Mouse (Mus musculus) CH12.LX (cell line): ENCODE measurements around the gene Ap5b1.
A peak's percentile ranks its signal among the peaks of the same experiment; 100 is the strongest.

ENCODE experiments used
- CTCF ChIP-seq, 2 experiments: IDR thresholded peaks in 1 of 2; conservative IDR thresholded peaks in 1 of 2; 2 replicates each; pipeline ENCODE4 v1.5.1; 2011 to 2012; ENCODE audit warnings: low read depth in 2 of 2, low read length in 2 of 2, improper control_type of control experiment in 1 of 2, inconsistent platforms in 1 of 2, mild to moderate bottlenecking in 1 of 2, moderate library complexity in 1 of 2
- ETS1 ChIP-seq: conservative IDR thresholded peaks from 2 replicates; pipeline ENCODE4 v1.6.1; 2012; ENCODE audit warnings: low read depth, mild to moderate bottlenecking, inconsistent platforms, low read length, improper control_type of control experiment, moderate library complexity
- POLR2A ChIP-seq: IDR thresholded peaks from 2 replicates; pipeline ENCODE4 v1.6.1; 2011; ENCODE audit warnings: low read depth, mild to moderate bottlenecking, improper control_type of control experiment, low read length
- SIN3A ChIP-seq: IDR thresholded peaks from 2 replicates; pipeline ENCODE4 v1.6.1; 2012; ENCODE audit warnings: low read length, improper control_type of control experiment, inconsistent platforms

DNA sequence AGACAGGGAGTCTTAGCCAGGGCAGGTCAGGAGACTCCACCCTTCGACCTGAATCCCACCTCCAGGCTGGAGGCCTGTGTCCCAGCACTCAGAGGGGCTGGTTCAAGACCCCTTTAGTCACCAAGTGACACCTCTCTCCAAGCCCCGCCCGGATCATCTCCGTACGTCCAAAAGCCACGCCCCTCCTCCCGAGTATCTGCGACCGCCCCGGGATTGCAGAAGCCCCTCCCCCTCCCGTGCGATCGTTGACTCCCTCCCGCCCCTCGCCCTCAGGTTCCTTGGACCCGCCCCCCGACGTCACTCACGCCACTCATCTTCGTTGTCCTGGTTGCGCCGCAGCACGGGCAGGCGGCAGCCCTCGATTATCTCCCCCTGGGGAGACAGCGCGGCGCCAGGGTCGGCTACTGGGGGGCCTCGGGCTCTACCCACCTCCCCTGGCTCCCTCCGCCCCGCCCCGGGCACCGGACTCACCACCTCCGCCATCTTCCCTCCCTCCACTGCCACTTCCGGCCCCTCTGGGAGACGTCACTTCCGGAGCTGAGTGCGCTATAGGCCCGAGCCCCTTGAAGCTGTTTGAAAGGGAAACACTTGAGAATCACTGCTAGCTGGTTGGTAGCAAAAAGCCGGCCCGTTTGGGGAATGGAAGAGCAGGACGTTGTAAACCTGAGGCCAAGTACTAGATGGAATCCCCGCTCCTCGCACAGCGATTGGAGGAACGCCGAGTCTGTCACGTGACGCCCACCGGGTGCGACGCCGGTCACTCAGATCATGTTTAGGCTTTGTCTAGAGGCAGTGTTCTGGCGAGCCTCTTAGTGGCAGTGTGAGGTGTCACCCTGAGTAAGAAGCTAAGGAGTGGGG is 42.0 kb downstream of the Ap5b1 start, which contains the start of gene Kat5:
- TF ChIP-seq POLR2A = peak; percentile 69
- peak in 1 of 2 experiments; percentile 43; a peak in 2 of 4 replicates for TF ChIP-seq CTCF (conservative IDR thresholded peaks at IDR 0.05 in 1 of 2, IDR thresholded peaks at IDR 0.05 in 1 of 2; ENCODE audit: low read depth in 2 of 2, low read length in 2 of 2)
- no peak for TF ChIP-seq ETS1
- no peak; the same call in 1 of the 2 replicates for TF ChIP-seq SIN3A
